Comparison of ENCODE assay signal across 20 mouse cellular contexts in the genomic region with DNA sequence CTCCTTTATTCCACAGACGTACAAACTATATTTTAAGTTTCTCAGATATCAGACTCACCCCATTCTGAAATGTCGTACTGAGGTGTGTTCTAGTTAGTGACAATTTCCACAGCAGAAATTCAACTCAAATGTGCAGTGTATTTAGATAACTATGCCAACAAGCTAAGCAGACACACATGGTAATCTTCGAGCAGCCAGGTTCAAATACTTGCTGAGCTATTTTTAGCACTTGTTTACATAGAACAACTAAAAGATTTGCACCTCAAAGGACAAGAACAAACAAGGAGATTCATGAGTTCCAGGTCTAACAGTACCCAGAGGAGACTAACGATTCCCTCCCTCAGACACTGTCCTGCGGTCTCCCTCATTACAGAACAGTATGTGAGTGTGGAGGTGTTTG. TPM values are rescaled to one million over a fixed set of nuclear protein-coding genes. Genes with fewer than 3 reads are reported as not detected.
"Had no signal": no experiment of that assay in that cellular context is flagged by ENCODE, and none has a peak within 500 bp of the region (broad histone marks: within the 10 kb centered on the region; RNA-seq: fewer than 3 reads in every experiment).

No protein-coding gene starts in this region.

- H3K9me3 ChIP-seq: liver, embryonic 13.5 days; midbrain, embryonic 12.5 days; midbrain, embryonic 15.5 days; neural tube, embryonic 13.5 days; stomach, embryonic 15.5 days had no signal

- DNase-seq: kidney, postnatal 25 days; layer of hippocampus, adult 9-11 months; liver, embryonic 13.5 days; lung, adult 2 months; lung, postnatal 14 days; lung, postnatal 4 days; retina, postnatal 1 day; right cerebral cortex, postnatal 25 days; spleen, adult 18-20 months; thymus, adult 18-20 months; thymus, postnatal 36 days had no signal

- H3K27me3 ChIP-seq: liver, embryonic 13.5 days; midbrain, embryonic 12.5 days; midbrain, embryonic 15.5 days; neural tube, embryonic 13.5 days; stomach, embryonic 15.5 days had no signal

- H3K9ac ChIP-seq: liver, embryonic 13.5 days; midbrain, embryonic 12.5 days; midbrain, embryonic 15.5 days; neural tube, embryonic 13.5 days; stomach, embryonic 15.5 days had no signal

- H3K27ac ChIP-seq: kidney, postnatal 0 days; layer of hippocampus, adult 2 months; liver, embryonic 13.5 days; midbrain, embryonic 12.5 days; midbrain, embryonic 15.5 days; neural tube, embryonic 13.5 days; stomach, embryonic 15.5 days had no signal

- ATAC-seq: midbrain, embryonic 15.5 days had no signal

- H3K4me1 ChIP-seq: midbrain, embryonic 12.5 days; midbrain, embryonic 15.5 days had no signal

- H3K4me3 ChIP-seq: layer of hippocampus, adult 2 months; liver, embryonic 13.5 days; midbrain, embryonic 12.5 days; midbrain, embryonic 15.5 days; myocyte; neural tube, embryonic 13.5 days; stomach, embryonic 15.5 days had no signal

- H3K4me2 ChIP-seq: liver, embryonic 13.5 days; midbrain, embryonic 12.5 days; midbrain, embryonic 15.5 days; neural tube, embryonic 13.5 days; stomach, embryonic 15.5 days had no signal

- H3K36me3 ChIP-seq: liver, embryonic 13.5 days; midbrain, embryonic 12.5 days; midbrain, embryonic 15.5 days; stomach, embryonic 15.5 days had no signal

RNA-seq across cellular contexts. Expression of gene Kcnip2, which starts 11.3 kb away (rescaled TPM):
- total RNA-seq: liver, adult 2 months; monocyte, adult 5-6 weeks had no signal
